Mouse (Mus musculus) midbrain, embryonic 16.5 days (tissue): ENCODE measurements around the gene Gm17332. TPM values are rescaled to one million over a fixed set of nuclear protein-coding genes. Genes with fewer than 3 reads are reported as not detected.
"Not testable (repeated sequence)": the region's sequence is repeated elsewhere in the genome, so short reads cannot be mapped to it uniquely, and the experiment has no call there.

Experiments
- ATAC-seq: fragments of 200-750 bp; cut with Nextera tagmentation; 2 replicates; pipeline ENCODE4 v1.8.0; 2017; ENCODE audit warnings: moderate TSS enrichment
- H3K27ac ChIP-seq: fragments of 300-500 bp; sonication (generic); 2 replicates; pipeline ENCODE4 v1.5.1; 2014; ENCODE audit warnings: mild to moderate bottlenecking, low read length, mixed read lengths
- H3K27me3 ChIP-seq: fragments of 300-500 bp; sonication (generic); 2 replicates; pipeline ENCODE4 v1.6.1; 2014; ENCODE audit warnings: low read depth, low read length, mixed read lengths; ENCODE audit not compliant: control insufficient read depth, insufficient read depth
- H3K36me3 ChIP-seq: fragments of 300-500 bp; sonication (generic); 2 replicates; pipeline ENCODE4 v1.6.1; 2014; ENCODE audit warnings: mild to moderate bottlenecking, low read length, moderate library complexity, mixed read lengths; ENCODE audit not compliant: control insufficient read depth, insufficient read depth
- H3K4me1 ChIP-seq: fragments of 300-500 bp; sonication (generic); 2 replicates; pipeline ENCODE4 v1.6.1; 2014; ENCODE audit warnings: mild to moderate bottlenecking, low read length, mixed read lengths; ENCODE audit not compliant: control insufficient read depth, insufficient read depth
- H3K4me2 ChIP-seq: fragments of 300-500 bp; sonication (generic); 2 replicates; pipeline ENCODE4 v1.6.1; 2014; ENCODE audit warnings: mild to moderate bottlenecking, low read length, mixed read lengths
- H3K4me3 ChIP-seq: fragments of 300-500 bp; sonication (generic); 2 replicates; pipeline ENCODE4 v1.5.1; 2014; ENCODE audit warnings: low read depth, mild to moderate bottlenecking, low read length, moderate library complexity, mixed read lengths
- H3K9ac ChIP-seq: fragments of 300-500 bp; sonication (generic); 2 replicates; pipeline ENCODE4 v1.6.1; 2014; ENCODE audit warnings: low read depth, low read length, mixed read lengths
- H3K9me3 ChIP-seq: fragments of 300-500 bp; sonication (generic); replicated peaks from 2 replicates; pipeline ENCODE4 v1.6.1; 2014; ENCODE audit warnings: mild to moderate bottlenecking, low read length, mixed read lengths; ENCODE audit not compliant: control insufficient read depth, poor library complexity, severe bottlenecking
- WGBS: fragments of 180-500 bp; shearing (Covaris S2); extraction: QIAGEN DNeasy Blood & Tissue Kit; methylation state at CpG from one replicate; pipeline ENCODE4 v1.1.7; 2014; 5-methylcytosine and 5-hydroxymethylcytosine counted together
- polyA plus RNA-seq: library from polyadenylated mRNA; unstranded; fragments of >200 nt; fragmentation: Nextera tagmentation; extraction: Ambion mirVana; gene quantifications from 2 replicates; pipeline ENCODE4 v1.2.1, GENCODE M21; 2015

Gene Gm17332
- polyA plus RNA-seq, 1 experiment from 2014 or later, result not detected

DNA sequence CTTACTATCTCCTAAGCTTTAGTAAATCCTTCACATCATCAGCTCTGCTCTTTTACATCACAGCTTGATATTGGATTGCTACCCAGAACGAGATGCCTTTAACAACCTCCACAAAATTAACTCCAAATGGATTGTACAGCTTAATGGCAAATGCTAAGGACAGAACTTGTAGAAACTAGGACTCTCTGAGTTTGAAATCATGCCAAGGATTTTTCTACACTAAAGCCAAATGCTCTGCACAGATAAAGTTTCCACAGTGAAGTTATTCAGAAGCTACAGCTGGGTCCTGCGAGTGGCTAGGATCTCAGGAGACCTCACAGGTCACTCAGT, 13.5 kb downstream of the Gm17332 start:
- Histone ChIP-seq H3K27me3 (no peaks in the 10 kb centered on the region), H3K4me2 (peak overlapping the region; percentile 55), H3K9me3 (no peaks in the 10 kb centered on the region), H3K4me1 (no peaks in the 10 kb centered on the region), H3K9ac (peak overlapping the region; percentile 50; the same call in 1 of the 2 replicates), H3K27ac (no peak overlapping the region), H3K36me3 (no peaks in the 10 kb centered on the region), H3K4me3 (peak overlapping the region; percentile 48)
- WGBS, result 34% methylated on average over 2 of the region's 2 CpGs
- ATAC-seq, result no peak

DNA sequence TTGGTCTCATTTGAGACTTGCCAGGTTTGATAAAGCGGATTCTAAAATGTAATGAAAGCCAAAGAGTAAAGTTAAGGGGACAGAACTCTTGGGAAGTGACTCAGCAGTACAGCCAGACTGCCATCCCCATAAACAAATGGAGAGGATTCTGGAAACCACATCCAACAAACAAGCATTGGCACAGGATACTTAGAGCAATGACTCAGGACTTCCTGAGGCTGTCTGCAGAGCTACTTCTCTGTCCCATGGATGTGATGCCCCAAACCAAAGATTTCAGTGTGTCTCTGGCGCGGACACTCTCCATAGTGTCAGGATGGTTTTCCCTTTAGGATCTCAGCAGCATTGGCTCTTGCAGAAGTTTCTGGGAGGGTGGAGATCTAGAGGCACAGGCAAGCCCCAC, 25.2 kb downstream of the Gm17332 start:
- H3K4me3 ChIP-seq, result no peak overlapping the region
- 93% methylated on average over 3 of the region's 3 CpGs for WGBS
- H3K9me3 ChIP-seq, result no peaks in the 10 kb centered on the region
- H3K9ac ChIP-seq, result no peak overlapping the region
- H3K27ac ChIP-seq, result no peak overlapping the region
- H3K4me2 ChIP-seq, result no peak overlapping the region
- no peaks in the 10 kb centered on the region for H3K4me1 ChIP-seq
- no peaks in the 10 kb centered on the region for H3K36me3 ChIP-seq
- ATAC-seq, result no peak
- no peaks in the 10 kb centered on the region for H3K27me3 ChIP-seq

DNA sequence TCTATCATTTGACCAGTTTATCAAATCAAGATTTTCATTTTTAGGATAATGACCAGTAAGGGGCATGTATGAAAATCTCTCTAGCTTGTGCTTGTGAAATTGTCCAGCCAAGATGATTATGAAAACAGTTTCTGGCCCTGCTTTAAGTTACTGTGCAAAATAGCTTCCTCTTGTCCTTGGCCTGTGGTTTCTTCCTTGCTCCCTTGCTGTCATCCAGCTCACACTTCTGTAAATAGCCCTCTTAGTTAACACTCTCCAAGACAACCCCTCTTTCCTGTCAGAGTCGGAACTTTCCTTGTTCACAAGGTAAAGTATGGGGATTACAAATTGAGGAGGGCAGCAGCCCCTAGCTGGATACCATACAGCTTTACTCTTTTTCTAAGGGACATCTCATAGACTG, 43.9 kb downstream of the Gm17332 start:
- not testable (repeated sequence) for H3K27me3 ChIP-seq, H3K36me3 ChIP-seq, H3K27ac ChIP-seq, H3K9ac ChIP-seq, ATAC-seq, H3K4me1 ChIP-seq, H3K4me2 ChIP-seq, H3K9me3 ChIP-seq, H3K4me3 ChIP-seq
- 61% methylated on average over 1 of the region's 1 CpGs for WGBS

DNA sequence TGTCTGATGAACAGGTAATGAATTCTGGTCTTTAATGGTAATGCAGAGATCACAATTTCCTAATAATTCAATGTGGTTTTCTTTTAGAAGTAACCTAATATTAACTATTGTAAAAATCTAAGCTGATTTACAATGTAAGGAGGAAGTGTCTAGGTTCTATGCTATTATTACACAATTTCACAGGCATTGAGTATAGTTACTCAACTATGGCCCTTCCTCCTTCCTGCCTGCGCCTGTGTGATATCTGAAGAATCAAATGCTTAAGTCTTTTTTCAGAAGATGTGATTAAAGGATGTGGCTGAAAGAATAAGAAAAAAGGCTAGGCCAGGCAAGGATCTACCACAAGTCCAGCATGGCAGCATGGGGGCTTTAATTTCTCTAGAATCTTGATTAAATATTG, 47.4 kb downstream of the Gm17332 start:
- H3K9ac ChIP-seq, H3K27ac ChIP-seq, H3K27me3 ChIP-seq, H3K4me2 ChIP-seq, H3K4me1 ChIP-seq, ATAC-seq, H3K9me3 ChIP-seq, H3K36me3 ChIP-seq, H3K4me3 ChIP-seq: not testable (repeated sequence)
- WGBS, result 84% methylated on average over 1 of the region's 1 CpGs

DNA sequence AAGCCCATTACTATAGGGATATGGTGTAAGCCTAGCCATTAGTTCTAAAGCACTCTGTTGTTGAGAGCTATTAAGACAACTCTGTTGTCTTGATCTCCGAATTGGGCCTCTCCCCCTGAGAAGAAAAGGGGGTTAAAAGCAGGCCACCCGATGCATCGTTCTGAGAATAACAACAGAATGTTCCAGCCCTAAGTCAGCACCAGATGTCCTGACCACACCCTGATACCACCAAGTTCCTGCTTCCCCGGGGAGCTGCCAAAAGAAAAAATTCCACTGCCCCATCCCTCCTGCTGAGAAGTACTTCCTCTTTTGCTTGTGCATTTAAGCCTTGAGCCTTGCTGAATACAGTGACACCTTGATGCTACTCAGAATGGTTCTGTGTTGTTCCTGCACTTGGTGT, 48.5 kb downstream of the Gm17332 start:
- not testable (repeated sequence) for H3K36me3 ChIP-seq, ATAC-seq, H3K4me3 ChIP-seq, H3K27me3 ChIP-seq, H3K9me3 ChIP-seq, H3K27ac ChIP-seq, H3K9ac ChIP-seq, H3K4me2 ChIP-seq, H3K4me1 ChIP-seq
- WGBS, result 69% methylated on average over 4 of the region's 4 CpGs

Other genes starting within 250 kb of the Gm17332 start
- gene Erlec1, start 228.1 kb downstream of the Gm17332 start, polyA plus RNA-seq, result 10.2 and 10.5 TPM in 2 replicates
- gene Chac2, start 196.1 kb downstream of the Gm17332 start, polyA plus RNA-seq, result 35.2 and 39.4 TPM in 2 replicates
- gene Stc2, start 187.6 kb upstream of the Gm17332 start, polyA plus RNA-seq, result 1.1 and 1.4 TPM in 2 replicates